Mouse (Mus musculus): ENCODE measurements around the gene Cend1. TPM values are rescaled to one million over a fixed set of nuclear protein-coding genes. Genes with fewer than 3 reads are reported as not detected.

The Cend1 gene
- total RNA-seq, 2 experiments from 2014 or later, result 111 to 122 TPM

- intact Hi-C loops (cut with DNase I), result no loop called here
Measured at GRCm38 (mm10) chr7:141395348-141395747, 33.9 kb downstream of the Cend1 start.

GRCm38 (mm10) chr7:141394771-141395170 lies 34.5 kb downstream of the Cend1 start:
- intact Hi-C loops (cut with DNase I), result no loop called here
- DNase-seq, result peak; percentile 80

More at GRCm38 (mm10) chr7:141395348-141395747, 33.9 kb downstream of the Cend1 start:
- no peak for DNase-seq

- intact Hi-C loops (cut with DNase I), result no loop called here
- DNase-seq, result no peak
Measured at GRCm38 (mm10) chr7:141394158-141394557, 35.1 kb downstream of the Cend1 start.

- no peak for DNase-seq
- intact Hi-C loops (cut with DNase I), result no loop called here
Measured at GRCm38 (mm10) chr7:141392552-141393222, 36.6 kb downstream of the Cend1 start.

- intact Hi-C loops (cut with DNase I), result no loop called here
- peak; percentile 97 for DNase-seq
Measured at GRCm38 (mm10) chr7:141391625-141392551, 37.4 kb downstream of the Cend1 start, which contains the start of gene Taldo1. TSS of gene Taldo1 (plus strand) at chr7:141392199.

- no peak for DNase-seq
- intact Hi-C loops (cut with DNase I), result no loop called here
Measured at GRCm38 (mm10) chr7:141390326-141391259, 38.7 kb downstream of the Cend1 start.

- intact Hi-C loops (cut with DNase I), result no loop called here
- DNase-seq, result no peak
Measured at GRCm38 (mm10) chr7:141388487-141389109, 40.7 kb downstream of the Cend1 start.

- intact Hi-C loops (cut with DNase I), result no loop called here
Measured at GRCm38 (mm10) chr7:141387807-141388486, 41.3 kb downstream of the Cend1 start.

GRCm38 (mm10) chr7:141381068-141381835 lies 48.0 kb downstream of the Cend1 start:
- intact Hi-C loops (cut with DNase I), result no loop called here
- no peak for DNase-seq

More at GRCm38 (mm10) chr7:141387807-141388486, 41.3 kb downstream of the Cend1 start:
- DNase-seq, result no peak

- intact Hi-C loops (cut with DNase I), result no loop called here
- DNase-seq, result no peak
Measured at GRCm38 (mm10) chr7:141379584-141379983, 49.7 kb downstream of the Cend1 start.

Other genes with a start within 250 kb of the Cend1 start
- 100 to 1,000 TPM; 194 to 211 TPM for gene Hras, start 235.5 kb downstream of the Cend1 start, total RNA-seq (2021)
- 1 to 10 TPM; 6.2 to 7.4 TPM for gene Lrrc56, start 235.3 kb downstream of the Cend1 start, total RNA-seq (2021)
- gene Lmntd2, start 215.4 kb downstream of the Cend1 start, total RNA-seq (2021), result under 1 TPM in 1 of 2 experiments, not detected in 1; 0.18 TPM
- 1 to 10 TPM; 3.8 to 4.7 TPM for gene Rassf7, start 213.6 kb downstream of the Cend1 start, total RNA-seq (2021)
- gene Phrf1, start 200.7 kb downstream of the Cend1 start, total RNA-seq (2021), result 10 to 100 TPM; 81.2 to 89.1 TPM
- 1 to 10 TPM in 1 of 2 experiments, under 1 TPM in 1; 0.28 to 1.1 TPM for gene Irf7, start 163.0 kb downstream of the Cend1 start, total RNA-seq (2021)
- gene Cdhr5, start 152.7 kb downstream of the Cend1 start, total RNA-seq (2021), result not detected
- under 1 TPM; 0.62 to 0.86 TPM for gene Sct, start 150.4 kb downstream of the Cend1 start, total RNA-seq (2021)
- gene Drd4, start 137.5 kb downstream of the Cend1 start, total RNA-seq (2021), result under 1 TPM; 0.48 to 0.54 TPM
- 100 to 1,000 TPM; 246 to 267 TPM for gene Deaf1, start 101.8 kb downstream of the Cend1 start, total RNA-seq (2021)
- gene Tmem80, start 101.8 kb downstream of the Cend1 start, total RNA-seq (2021), result 10 to 100 TPM; 21.1 to 21.9 TPM
- gene Eps8l2, start 90.6 kb downstream of the Cend1 start, total RNA-seq (2021), result under 1 TPM; 0.86 to 0.97 TPM
- gene Taldo1, start 37.3 kb downstream of the Cend1 start, total RNA-seq (2021), result 100 to 1,000 TPM; 146 to 152 TPM
- 10 to 100 TPM; 43.1 to 44.6 TPM for gene Gatd1, start 15.4 kb downstream of the Cend1 start, total RNA-seq (2021)
- 100 to 1,000 TPM; 196 to 217 TPM for gene Slc25a22, start 8.4 kb upstream of the Cend1 start, total RNA-seq (2021)
- 1 to 10 TPM; 5.5 to 6.6 TPM for gene Pidd1, start 14.5 kb upstream of the Cend1 start, total RNA-seq (2021)
- gene Rplp2, start 17.9 kb upstream of the Cend1 start, total RNA-seq (2021), result 100 to 1,000 TPM; 894 to 998 TPM
- 10 to 100 TPM; 13.9 to 16.0 TPM for gene Pnpla2, start 25.7 kb upstream of the Cend1 start, total RNA-seq (2021)
- gene Cracr2b, start 31.6 kb upstream of the Cend1 start, total RNA-seq (2021), result 1 to 10 TPM; 4.4 to 4.9 TPM
- 10 to 100 TPM; 46.7 to 50.6 TPM for gene Cd151, start 37.9 kb upstream of the Cend1 start, total RNA-seq (2021)
- 10 to 100 TPM; 38.5 to 40.1 TPM for gene Polr2l, start 45.6 kb upstream of the Cend1 start, total RNA-seq (2021)
- gene Tspan4, start 45.7 kb upstream of the Cend1 start, total RNA-seq (2021), result 10 to 100 TPM; 33.5 to 35.9 TPM
- gene Chid1, start 110.4 kb upstream of the Cend1 start, total RNA-seq (2021), result 10 to 100 TPM; 48.7 to 55.4 TPM
- 100 to 1,000 TPM; 216 to 228 TPM for gene Ap2a2, start 132.7 kb upstream of the Cend1 start, total RNA-seq (2021)
- gene Muc6, start 225.8 kb upstream of the Cend1 start, total RNA-seq (2021), result not detected

Measured in left cerebral cortex, postnatal 4 days (tissue).